Comparison of ENCODE assay signal across 30 mouse cellular contexts in genomic region chr14:57820839-57821238, GRCm38 (mm10). TPM values are rescaled to one million over a fixed set of nuclear protein-coding genes. Genes with fewer than 3 reads are reported as not detected.
"Had no signal": no experiment of that assay in that cellular context is flagged by ENCODE, and none has a peak within 500 bp of the region (broad histone marks: within the 10 kb centered on the region; RNA-seq: fewer than 3 reads in every experiment).

No protein-coding gene starts in this region.

- H3K27ac ChIP-seq: embryonic facial prominence, embryonic 10.5 days; embryonic facial prominence, embryonic 12.5 days; embryonic facial prominence, embryonic 13.5 days; embryonic facial prominence, embryonic 15.5 days; forebrain, embryonic 10.5 days; forebrain, embryonic 12.5 days; forebrain, embryonic 13.5 days; forebrain, embryonic 15.5 days; gastrocnemius, adult 2 months; heart, adult 2 months had no signal

- H3K4me3 ChIP-seq: embryonic facial prominence, embryonic 10.5 days; embryonic facial prominence, embryonic 12.5 days; embryonic facial prominence, embryonic 13.5 days; embryonic facial prominence, embryonic 15.5 days; erythroblast, embryonic 14.5 days; forebrain, embryonic 10.5 days; forebrain, embryonic 12.5 days; forebrain, embryonic 13.5 days; forebrain, embryonic 15.5 days; gastrocnemius, adult 2 months; heart, adult 2 months had no signal

- H3K9me3 ChIP-seq: embryonic facial prominence, embryonic 10.5 days; embryonic facial prominence, embryonic 12.5 days; embryonic facial prominence, embryonic 13.5 days; embryonic facial prominence, embryonic 15.5 days; forebrain, embryonic 10.5 days; forebrain, embryonic 12.5 days; forebrain, embryonic 13.5 days; forebrain, embryonic 15.5 days had no signal

- H3K9ac ChIP-seq: embryonic facial prominence, embryonic 12.5 days; embryonic facial prominence, embryonic 13.5 days; embryonic facial prominence, embryonic 15.5 days; forebrain, embryonic 12.5 days; forebrain, embryonic 13.5 days; forebrain, embryonic 15.5 days; forebrain, postnatal 0 days had no signal

- H3K4me2 ChIP-seq: embryonic facial prominence, embryonic 12.5 days; embryonic facial prominence, embryonic 13.5 days; embryonic facial prominence, embryonic 15.5 days; forebrain, embryonic 12.5 days; forebrain, embryonic 13.5 days; forebrain, embryonic 15.5 days had no signal

- DNase-seq: cerebellum, adult 2 months; cerebellum, adult 8-10 months; cerebellum, adult 9-10 months; cerebellum, adult 9-11 months; cerebellum, postnatal 10 days; cerebellum, postnatal 14 days; cerebellum, postnatal 25 days; embryo, embryonic 11 days; forebrain, postnatal 0 days; gastrocnemius, adult 2 months; gastrocnemius, postnatal 10 days; gastrocnemius, postnatal 14 days; gastrocnemius, postnatal 25 days; gastrocnemius, postnatal 36 days; heart, adult 11 months; heart, adult 18-20 months; heart, adult 2 months had no signal

- ATAC-seq: forebrain, embryonic 13.5 days; forebrain, embryonic 14.5 days; forebrain, embryonic 15.5 days; forebrain, embryonic 16.5 days; forebrain, postnatal 0 days had no signal

- H3K27me3 ChIP-seq: embryonic facial prominence, embryonic 12.5 days; embryonic facial prominence, embryonic 13.5 days; embryonic facial prominence, embryonic 15.5 days; forebrain, embryonic 12.5 days; forebrain, embryonic 13.5 days; forebrain, embryonic 15.5 days had no signal

RNA-seq across cellular contexts. Expression of gene Ska3, which starts 5.1 kb away (rescaled TPM):
- total RNA-seq: gastrocnemius, adult 18-20 months; gastrocnemius, adult 2 months; gastrocnemius, adult 8-10 months had no signal
